Mouse (Mus musculus): ENCODE data around the gene Nrxn3. TPM values are rescaled to one million over a fixed set of nuclear protein-coding genes. Genes with fewer than 3 reads are reported as not detected.
A peak's percentile ranks its signal among the peaks of the same experiment; 100 is the strongest.

Gene Nrxn3
- polyA plus RNA-seq, 1 experiment, result 5.4 TPM

DNA sequence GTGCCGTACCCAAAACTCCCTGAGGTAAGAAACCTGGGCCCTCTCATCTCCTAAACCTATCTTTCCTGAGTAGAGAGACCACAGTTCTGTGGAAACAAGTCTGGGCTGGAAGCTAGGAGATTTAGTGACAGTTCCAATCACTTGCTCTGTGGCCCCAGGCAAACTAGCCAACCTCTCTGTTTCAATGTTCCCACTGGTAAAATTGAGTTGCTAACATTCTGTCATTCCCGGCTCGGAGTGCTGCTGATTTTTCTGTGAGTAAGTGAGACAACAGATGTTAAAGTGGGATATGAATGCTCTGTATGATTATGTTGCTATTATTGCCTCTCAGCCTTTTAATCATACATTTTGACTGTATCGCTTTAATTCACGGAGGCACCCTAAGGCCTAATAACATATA, 268.1 kb downstream of the Nrxn3 start:
- Histone ChIP-seq H3K27me3 (ENCODE audit: control insufficient read depth, insufficient read depth, low read length) (no peaks in the 10 kb centered on the region), H3K4me1 (ENCODE audit: control insufficient read depth, insufficient read depth, low read length) (no peaks in the 10 kb centered on the region), H3K27ac (ENCODE audit: control insufficient read depth, insufficient read depth, low read depth, low read length) (no peak overlapping the region), H3K4me3 (ENCODE audit: control insufficient read depth, low read depth, low read length) (no peak overlapping the region), H3K36me3 (ENCODE audit: control insufficient read depth, insufficient read depth, low read length) (no peaks in the 10 kb centered on the region)
- TF ChIP-seq POLR2A (IDR thresholded peaks at IDR 0.05; ENCODE audit: control insufficient read depth, low read depth, low read length) (no peak), CTCF (IDR thresholded peaks at IDR 0.05; ENCODE audit: control insufficient read depth, insufficient read depth, insufficient replicate concordance, low read depth, low read length) (no peak)

DNA sequence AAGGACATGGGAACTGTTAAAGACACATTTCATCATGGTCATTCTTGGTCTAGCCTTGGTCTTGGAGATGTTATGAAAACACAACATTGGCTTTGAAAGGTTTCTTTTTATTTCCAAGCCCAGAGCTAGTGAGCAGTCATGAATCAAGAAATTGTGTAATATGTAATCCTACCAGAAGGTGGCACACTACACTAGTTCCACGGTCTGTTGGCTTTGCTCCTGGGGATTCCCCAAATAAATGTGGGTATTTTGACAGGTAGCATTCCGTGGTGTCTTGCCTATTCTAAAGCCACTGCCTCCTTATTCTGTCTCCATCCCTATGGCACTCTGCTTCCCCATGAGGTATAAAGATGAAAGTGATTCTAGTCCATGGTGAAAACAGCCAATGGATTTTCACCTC, 269.5 kb downstream of the Nrxn3 start:
- H3K4me3 ChIP-seq (ENCODE audit: control insufficient read depth, low read depth, low read length), result no peak overlapping the region
- H3K4me1 ChIP-seq (ENCODE audit: control insufficient read depth, insufficient read depth, low read length), result no peaks in the 10 kb centered on the region
- H3K27ac ChIP-seq (ENCODE audit: control insufficient read depth, insufficient read depth, low read depth, low read length), result no peak overlapping the region
- no peaks in the 10 kb centered on the region for H3K27me3 ChIP-seq (ENCODE audit: control insufficient read depth, insufficient read depth, low read length)
- TF ChIP-seq POLR2A (IDR thresholded peaks at IDR 0.05; ENCODE audit: control insufficient read depth, low read depth, low read length) (no peak), CTCF (IDR thresholded peaks at IDR 0.05; ENCODE audit: control insufficient read depth, insufficient read depth, insufficient replicate concordance, low read depth, low read length) (peak; percentile 6; the same call in 1 of the 2 replicates)
- no peaks in the 10 kb centered on the region for H3K36me3 ChIP-seq (ENCODE audit: control insufficient read depth, insufficient read depth, low read length)

DNA sequence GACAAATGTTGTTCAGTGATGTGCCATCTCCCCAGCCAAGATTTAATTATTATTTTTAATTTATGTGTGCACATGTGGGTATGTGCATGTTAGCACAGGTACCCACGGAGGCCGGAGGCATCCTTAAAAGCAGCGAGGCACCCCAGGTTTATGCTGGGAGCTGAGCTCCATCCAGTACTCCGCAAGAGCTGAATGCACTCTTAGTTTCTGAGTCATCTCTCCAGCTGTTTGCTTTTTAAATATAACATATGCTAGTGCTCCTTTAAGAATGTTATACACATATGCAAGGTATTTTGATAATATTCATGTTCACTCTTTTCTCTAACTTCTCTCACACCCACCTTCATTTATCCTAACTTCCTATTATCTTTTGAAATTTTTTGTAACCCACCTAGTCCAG, 271.1 kb downstream of the Nrxn3 start:
- no peak for TF ChIP-seq POLR2A (IDR thresholded peaks at IDR 0.05; ENCODE audit: control insufficient read depth, low read depth, low read length)
- TF ChIP-seq CTCF (IDR thresholded peaks at IDR 0.05; ENCODE audit: control insufficient read depth, insufficient read depth, insufficient replicate concordance, low read depth, low read length), result no peak
- no peaks in the 10 kb centered on the region for H3K27me3 ChIP-seq (ENCODE audit: control insufficient read depth, insufficient read depth, low read length)
- H3K27ac ChIP-seq (ENCODE audit: control insufficient read depth, insufficient read depth, low read depth, low read length), result no peak overlapping the region
- no peak overlapping the region for H3K4me3 ChIP-seq (ENCODE audit: control insufficient read depth, low read depth, low read length)
- no peaks in the 10 kb centered on the region for H3K36me3 ChIP-seq (ENCODE audit: control insufficient read depth, insufficient read depth, low read length)
- H3K4me1 ChIP-seq (ENCODE audit: control insufficient read depth, insufficient read depth, low read length), result no peaks in the 10 kb centered on the region

DNA sequence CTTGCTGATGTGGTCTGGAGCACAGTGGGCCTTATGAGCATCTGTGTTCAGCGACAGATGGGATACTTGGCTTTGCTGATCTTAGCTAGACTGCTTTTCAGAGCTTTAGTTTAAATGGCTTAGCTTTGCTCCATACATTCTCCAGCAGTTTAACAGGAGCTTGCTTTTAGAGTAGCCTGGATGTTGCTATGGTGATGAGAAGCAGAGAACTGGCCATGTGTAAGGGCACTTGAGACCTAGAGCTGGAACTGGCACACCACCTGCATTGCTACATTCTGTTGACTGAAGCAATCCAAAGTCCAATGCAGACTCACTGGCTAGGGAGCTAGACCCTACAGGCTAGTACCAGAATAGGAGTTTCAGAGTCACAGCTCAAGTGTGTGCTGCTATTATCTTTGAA, 293.8 kb downstream of the Nrxn3 start:
- Histone ChIP-seq H3K27me3 (ENCODE audit: control insufficient read depth, insufficient read depth, low read length) (no peaks in the 10 kb centered on the region), H3K36me3 (ENCODE audit: control insufficient read depth, insufficient read depth, low read length) (no peaks in the 10 kb centered on the region), H3K4me3 (ENCODE audit: control insufficient read depth, low read depth, low read length) (no peak overlapping the region), H3K4me1 (ENCODE audit: control insufficient read depth, insufficient read depth, low read length) (no peaks in the 10 kb centered on the region), H3K27ac (ENCODE audit: control insufficient read depth, insufficient read depth, low read depth, low read length) (no peak overlapping the region)
- TF ChIP-seq POLR2A (IDR thresholded peaks at IDR 0.05; ENCODE audit: control insufficient read depth, low read depth, low read length) (no peak), CTCF (IDR thresholded peaks at IDR 0.05; ENCODE audit: control insufficient read depth, insufficient read depth, insufficient replicate concordance, low read depth, low read length) (no peak)

GRCm38 (mm10) chr12:89025180-89025579, 302.5 kb downstream of the Nrxn3 start:
- Histone ChIP-seq H3K36me3 (ENCODE audit: control insufficient read depth, insufficient read depth, low read length) (no peaks in the 10 kb centered on the region), H3K27ac (ENCODE audit: control insufficient read depth, insufficient read depth, low read depth, low read length) (no peak overlapping the region), H3K4me1 (ENCODE audit: control insufficient read depth, insufficient read depth, low read length) (no peaks in the 10 kb centered on the region), H3K4me3 (ENCODE audit: control insufficient read depth, low read depth, low read length) (no peak overlapping the region), H3K27me3 (ENCODE audit: control insufficient read depth, insufficient read depth, low read length) (no peaks in the 10 kb centered on the region)
- TF ChIP-seq CTCF (IDR thresholded peaks at IDR 0.05; ENCODE audit: control insufficient read depth, insufficient read depth, insufficient replicate concordance, low read depth, low read length), result no peak

GRCm38 (mm10) chr12:89035984-89036618, 313.4 kb downstream of the Nrxn3 start:
- H3K4me1 ChIP-seq (ENCODE audit: control insufficient read depth, insufficient read depth, low read length), result no peaks in the 10 kb centered on the region
- no peak for TF ChIP-seq CTCF (IDR thresholded peaks at IDR 0.05; ENCODE audit: control insufficient read depth, insufficient read depth, insufficient replicate concordance, low read depth, low read length)
- no peak for TF ChIP-seq POLR2A (IDR thresholded peaks at IDR 0.05; ENCODE audit: control insufficient read depth, low read depth, low read length)
- no peaks in the 10 kb centered on the region for H3K36me3 ChIP-seq (ENCODE audit: control insufficient read depth, insufficient read depth, low read length)
- no peak overlapping the region for H3K4me3 ChIP-seq (ENCODE audit: control insufficient read depth, low read depth, low read length)
- no peak overlapping the region for H3K27ac ChIP-seq (ENCODE audit: control insufficient read depth, insufficient read depth, low read depth, low read length)
- H3K27me3 ChIP-seq (ENCODE audit: control insufficient read depth, insufficient read depth, low read length), result no peaks in the 10 kb centered on the region

- Histone ChIP-seq H3K4me3 (ENCODE audit: control insufficient read depth, low read depth, low read length) (no peak overlapping the region), H3K27me3 (ENCODE audit: control insufficient read depth, insufficient read depth, low read length) (no peaks in the 10 kb centered on the region), H3K4me1 (ENCODE audit: control insufficient read depth, insufficient read depth, low read length) (no peaks in the 10 kb centered on the region), H3K27ac (ENCODE audit: control insufficient read depth, insufficient read depth, low read depth, low read length) (no peak overlapping the region), H3K36me3 (ENCODE audit: control insufficient read depth, insufficient read depth, low read length) (no peaks in the 10 kb centered on the region)
- TF ChIP-seq POLR2A (IDR thresholded peaks at IDR 0.05; ENCODE audit: control insufficient read depth, low read depth, low read length) (no peak), CTCF (IDR thresholded peaks at IDR 0.05; ENCODE audit: control insufficient read depth, insufficient read depth, insufficient replicate concordance, low read depth, low read length) (no peak)
Measured at GRCm38 (mm10) chr12:89040151-89040550, 317.5 kb downstream of the Nrxn3 start.
